In the genomic region with DNA sequence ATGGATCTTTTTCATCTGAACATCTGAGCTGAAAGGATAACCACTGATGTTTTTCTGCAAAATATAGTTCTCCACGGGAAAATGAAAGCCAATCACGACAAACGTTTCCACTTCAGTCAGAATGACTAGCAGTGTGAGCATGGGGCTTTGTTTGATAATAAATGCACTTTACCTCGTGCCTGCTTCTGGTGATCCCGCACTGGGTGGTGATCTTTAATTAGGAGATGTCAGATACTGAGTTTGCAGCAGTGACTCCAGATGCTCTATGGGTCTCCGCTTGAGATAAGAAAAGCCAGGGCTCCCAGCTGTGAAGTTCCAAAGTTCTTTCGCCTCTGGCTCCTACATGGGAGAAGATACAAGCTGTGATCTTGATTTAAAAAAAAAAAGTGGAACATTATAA, we compare ENCODE assay signal across 18 mouse cellular contexts.
"Had no signal": no experiment of that assay in that cellular context is flagged by ENCODE, and none has a peak within 500 bp of the region (broad histone marks: within the 10 kb centered on the region; RNA-seq: fewer than 3 reads in every experiment).

No protein-coding gene starts in this region.

- H3K4me3 ChIP-seq: layer of hippocampus, adult 2 months; limb, embryonic 10.5 days; limb, embryonic 13.5 days; liver, embryonic 12.5 days; liver, embryonic 15.5 days; neural tube, embryonic 12.5 days; neural tube, embryonic 15.5 days; stomach, embryonic 15.5 days had no signal

- H3K27ac ChIP-seq: kidney, postnatal 0 days; layer of hippocampus, adult 2 months; limb, embryonic 10.5 days; limb, embryonic 13.5 days; liver, embryonic 12.5 days; liver, embryonic 15.5 days; neural tube, embryonic 12.5 days; neural tube, embryonic 15.5 days; stomach, embryonic 15.5 days had no signal

- H3K9ac ChIP-seq: limb, embryonic 13.5 days; liver, embryonic 12.5 days; liver, embryonic 15.5 days; neural tube, embryonic 12.5 days; neural tube, embryonic 15.5 days; stomach, embryonic 15.5 days had no signal

- H3K27me3 ChIP-seq: limb, embryonic 13.5 days; liver, embryonic 12.5 days; liver, embryonic 15.5 days; neural tube, embryonic 12.5 days; neural tube, embryonic 15.5 days; stomach, embryonic 15.5 days had no signal

- H3K36me3 ChIP-seq: limb, embryonic 10.5 days; limb, embryonic 13.5 days; liver, embryonic 12.5 days; liver, embryonic 15.5 days; neural tube, embryonic 12.5 days; neural tube, embryonic 15.5 days; stomach, embryonic 15.5 days had no signal

- H3K9me3 ChIP-seq: limb, embryonic 10.5 days; limb, embryonic 13.5 days; liver, embryonic 12.5 days; liver, embryonic 15.5 days; neural tube, embryonic 12.5 days; neural tube, embryonic 15.5 days; stomach, embryonic 15.5 days had no signal

- ATAC-seq: liver, embryonic 12.5 days had no signal

- DNase-seq: kidney, adult 2 months; kidney, postnatal 25 days; layer of hippocampus, adult 9-11 months; liver; lung, postnatal 4 days; right cerebral cortex, adult 18-20 months; right cerebral cortex, postnatal 25 days; spleen, adult 18-20 months; thymus, postnatal 25 days had no signal

- H3K4me1 ChIP-seq: limb, embryonic 10.5 days; limb, embryonic 13.5 days; liver, embryonic 12.5 days; liver, embryonic 15.5 days; neural tube, embryonic 12.5 days; neural tube, embryonic 15.5 days; stomach, embryonic 15.5 days had no signal

- H3K4me2 ChIP-seq: limb, embryonic 13.5 days; liver, embryonic 12.5 days; liver, embryonic 15.5 days; neural tube, embryonic 12.5 days; neural tube, embryonic 15.5 days; stomach, embryonic 15.5 days had no signal
